Mouse (Mus musculus): ENCODE measurements at regions not wholly inside any gene's neighbourhood (a gene's known extent, or its start where the extent isn't known, plus 50 kb on each side); places are given as distances from the start of the nearest gene placed in this dataset.

GRCm38 (mm10) chr2:11037343-11037742, 134.6 kb upstream of the Prkcq start:
- H3K27me3 ChIP-seq (ENCODE audit: control insufficient read depth, insufficient read depth, low read length), result no peaks in the 10 kb centered on the region
- no peaks in the 10 kb centered on the region for H3K36me3 ChIP-seq (ENCODE audit: control insufficient read depth, insufficient read depth, low read length)
- H3K4me1 ChIP-seq (ENCODE audit: control insufficient read depth in 2 of 2, insufficient read depth in 2 of 2, low read length in 2 of 2), result no peaks in the 10 kb centered on the region
- H3K4me2 ChIP-seq (ENCODE audit: low read length), result no peak overlapping the region
- H3K27ac ChIP-seq (replicated peaks in 1 of 2; ENCODE audit: control insufficient read depth in 1 of 2, insufficient read depth in 1 of 2, low read depth in 2 of 2, low read length in 2 of 2), result no peak overlapping the region
- H3K9ac ChIP-seq (ENCODE audit: low read length), result no peak overlapping the region
- no peak for ATAC-seq (ENCODE audit: insufficient number of reproducible peaks, insufficient read depth, low FRiP score, low read depth)
- no peak overlapping the region for H3K4me3 ChIP-seq (ENCODE audit: control insufficient read depth in 1 of 2, insufficient read depth in 1 of 2, low read depth in 1 of 2, low read length in 2 of 2)
- no peaks in the 10 kb centered on the region for H3K9me3 ChIP-seq (ENCODE audit: control insufficient read depth, low read length)
- WGBS, result 71% methylated on average over 11 of the region's 11 CpGs

- H3K4me2 ChIP-seq (ENCODE audit: low read length), result no peak overlapping the region
- H3K27ac ChIP-seq (replicated peaks in 1 of 2; ENCODE audit: control insufficient read depth in 1 of 2, insufficient read depth in 1 of 2, low read depth in 2 of 2, low read length in 2 of 2), result no peak overlapping the region
- 78% methylated on average over 5 of the region's 5 CpGs for WGBS
- H3K36me3 ChIP-seq (ENCODE audit: control insufficient read depth, insufficient read depth, low read length), result no peaks in the 10 kb centered on the region
- ATAC-seq (ENCODE audit: insufficient number of reproducible peaks, insufficient read depth, low FRiP score, low read depth), result no peak
- H3K9ac ChIP-seq (ENCODE audit: low read length), result no peak overlapping the region
- no peaks in the 10 kb centered on the region for H3K27me3 ChIP-seq (ENCODE audit: control insufficient read depth, insufficient read depth, low read length)
- no peak overlapping the region for H3K4me3 ChIP-seq (ENCODE audit: control insufficient read depth in 1 of 2, insufficient read depth in 1 of 2, low read depth in 1 of 2, low read length in 2 of 2)
- H3K9me3 ChIP-seq (ENCODE audit: control insufficient read depth, low read length), result no peaks in the 10 kb centered on the region
- H3K4me1 ChIP-seq (ENCODE audit: control insufficient read depth in 2 of 2, insufficient read depth in 2 of 2, low read length in 2 of 2), result no peaks in the 10 kb centered on the region
These were observed 133.5 kb upstream of the Prkcq start for GRCm38 (mm10) chr2:11038440-11038839.

DNA sequence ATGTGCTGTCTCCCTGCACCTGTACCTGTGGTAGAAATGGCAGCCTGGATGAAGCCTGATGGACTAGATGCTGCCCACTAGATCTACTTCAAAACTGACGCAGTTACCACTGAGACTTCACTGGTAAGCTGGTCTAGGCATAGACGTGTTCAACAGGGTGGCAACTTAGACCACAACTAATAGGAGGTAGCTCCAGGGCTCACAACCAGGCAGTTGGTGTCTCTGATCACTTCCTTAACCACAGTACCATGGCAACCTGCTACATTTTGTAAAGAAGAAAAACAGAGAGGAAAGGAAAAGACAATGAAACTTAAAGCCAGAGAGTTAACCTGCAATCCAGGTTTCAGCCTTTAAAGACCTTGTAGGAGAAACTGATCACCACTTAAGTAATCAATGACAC, 131.9 kb upstream of the Prkcq start:
- 67% methylated on average over 2 of the region's 2 CpGs for WGBS
- no peak for ATAC-seq (ENCODE audit: insufficient number of reproducible peaks, insufficient read depth, low FRiP score, low read depth)
- Histone ChIP-seq H3K27ac (replicated peaks in 1 of 2; ENCODE audit: control insufficient read depth in 1 of 2, insufficient read depth in 1 of 2, low read depth in 2 of 2, low read length in 2 of 2) (no peak overlapping the region), H3K4me2 (ENCODE audit: low read length) (no peak overlapping the region), H3K9ac (ENCODE audit: low read length) (no peak overlapping the region), H3K4me3 (ENCODE audit: control insufficient read depth in 1 of 2, insufficient read depth in 1 of 2, low read depth in 1 of 2, low read length in 2 of 2) (no peak overlapping the region), H3K9me3 (ENCODE audit: control insufficient read depth, low read length) (no peaks in the 10 kb centered on the region), H3K27me3 (ENCODE audit: control insufficient read depth, insufficient read depth, low read length) (no peaks in the 10 kb centered on the region), H3K36me3 (ENCODE audit: control insufficient read depth, insufficient read depth, low read length) (no peaks in the 10 kb centered on the region), H3K4me1 (ENCODE audit: control insufficient read depth in 2 of 2, insufficient read depth in 2 of 2, low read length in 2 of 2) (no peaks in the 10 kb centered on the region)

DNA sequence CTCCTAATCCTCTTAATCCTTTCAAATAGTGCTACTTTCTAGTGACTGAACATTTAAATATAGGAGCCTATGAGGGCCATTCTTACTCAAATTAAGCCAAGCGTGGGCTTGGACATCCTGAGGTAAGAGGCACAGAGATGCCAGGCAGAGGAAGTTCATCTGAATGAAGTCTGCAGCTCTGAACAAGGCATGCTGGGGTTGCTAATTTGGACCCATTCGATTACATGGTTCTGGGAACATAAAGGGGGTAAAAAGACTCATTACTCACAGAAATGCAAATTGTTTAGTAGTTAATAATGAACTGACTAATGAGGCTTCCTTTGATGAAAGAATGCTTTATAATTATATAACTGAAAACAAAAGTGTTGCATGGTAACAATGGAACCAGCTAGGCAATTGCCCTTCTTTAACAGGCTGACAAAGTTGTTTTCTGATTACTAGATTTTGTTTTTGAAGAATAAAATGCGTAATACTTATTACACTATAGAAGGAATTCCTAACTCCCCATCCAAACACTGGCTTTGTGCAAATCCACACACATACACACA, 127.1 kb upstream of the Prkcq start:
- no peaks in the 10 kb centered on the region for H3K4me1 ChIP-seq (ENCODE audit: control insufficient read depth in 2 of 2, insufficient read depth in 2 of 2, low read length in 2 of 2)
- ATAC-seq (ENCODE audit: insufficient number of reproducible peaks, insufficient read depth, low FRiP score, low read depth), result no peak
- no peak overlapping the region for H3K4me3 ChIP-seq (ENCODE audit: control insufficient read depth in 1 of 2, insufficient read depth in 1 of 2, low read depth in 1 of 2, low read length in 2 of 2)
- H3K36me3 ChIP-seq (ENCODE audit: control insufficient read depth, insufficient read depth, low read length), result no peaks in the 10 kb centered on the region
- no peaks in the 10 kb centered on the region for H3K27me3 ChIP-seq (ENCODE audit: control insufficient read depth, insufficient read depth, low read length)
- H3K9ac ChIP-seq (ENCODE audit: low read length), result no peak overlapping the region
- no peak overlapping the region for H3K4me2 ChIP-seq (ENCODE audit: low read length)
- WGBS, result 78% methylated on average over 3 of the region's 3 CpGs
- H3K9me3 ChIP-seq (ENCODE audit: control insufficient read depth, low read length), result no peaks in the 10 kb centered on the region
- H3K27ac ChIP-seq (replicated peaks in 1 of 2; ENCODE audit: control insufficient read depth in 1 of 2, insufficient read depth in 1 of 2, low read depth in 2 of 2, low read length in 2 of 2), result no peak overlapping the region

DNA sequence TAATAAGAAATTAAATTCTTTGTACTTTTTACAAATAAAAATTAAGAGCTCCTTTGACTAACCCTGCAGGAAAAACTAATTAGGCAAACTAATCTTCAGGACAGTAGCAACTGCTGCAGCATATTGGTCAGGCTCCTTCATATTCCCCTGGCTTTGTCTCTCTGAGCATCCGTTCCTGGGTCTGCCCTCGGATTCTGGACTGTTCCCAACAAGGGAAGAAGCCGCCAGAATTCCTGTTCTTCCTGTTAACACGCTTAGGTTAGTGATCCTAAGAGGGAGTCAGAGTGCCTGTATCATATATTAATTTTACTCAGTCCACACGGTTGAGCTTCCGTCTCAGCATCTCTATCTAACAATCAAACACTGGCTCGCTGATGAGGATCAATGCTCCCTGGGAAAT, 120.3 kb upstream of the Prkcq start:
- no peak overlapping the region for H3K27ac ChIP-seq (replicated peaks in 1 of 2; ENCODE audit: control insufficient read depth in 1 of 2, insufficient read depth in 1 of 2, low read depth in 2 of 2, low read length in 2 of 2)

GRCm38 (mm10) chr2:11059731-11060425, 112.0 kb upstream of the Prkcq start:
- peaks cover 4% of the 10 kb centered on the region; the same call in 1 of the 2 replicates for H3K27me3 ChIP-seq (ENCODE audit: control insufficient read depth, insufficient read depth, low read length)
- H3K4me1 ChIP-seq (ENCODE audit: control insufficient read depth in 2 of 2, insufficient read depth in 2 of 2, low read length in 2 of 2), result no peaks in the 10 kb centered on the region
- no peak overlapping the region for H3K4me2 ChIP-seq (ENCODE audit: low read length)
- no peak overlapping the region for H3K9ac ChIP-seq (ENCODE audit: low read length)
- H3K36me3 ChIP-seq (ENCODE audit: control insufficient read depth, insufficient read depth, low read length), result no peaks in the 10 kb centered on the region
- no peaks in the 10 kb centered on the region for H3K9me3 ChIP-seq (ENCODE audit: control insufficient read depth, low read length)
- no peak overlapping the region for H3K27ac ChIP-seq (replicated peaks in 1 of 2; ENCODE audit: control insufficient read depth in 1 of 2, insufficient read depth in 1 of 2, low read depth in 2 of 2, low read length in 2 of 2)
- no peak for ATAC-seq (ENCODE audit: insufficient number of reproducible peaks, insufficient read depth, low FRiP score, low read depth)
- 26% methylated on average over 9 of the region's 9 CpGs for WGBS
- no peak overlapping the region for H3K4me3 ChIP-seq (ENCODE audit: control insufficient read depth in 1 of 2, insufficient read depth in 1 of 2, low read depth in 1 of 2, low read length in 2 of 2)

More for the DNA sequence above, 120.3 kb upstream of the Prkcq start:
- H3K4me1 ChIP-seq (ENCODE audit: control insufficient read depth in 2 of 2, insufficient read depth in 2 of 2, low read length in 2 of 2), result no peaks in the 10 kb centered on the region
- no peak for ATAC-seq (ENCODE audit: insufficient number of reproducible peaks, insufficient read depth, low FRiP score, low read depth)
- no peaks in the 10 kb centered on the region for H3K9me3 ChIP-seq (ENCODE audit: control insufficient read depth, low read length)
- H3K36me3 ChIP-seq (ENCODE audit: control insufficient read depth, insufficient read depth, low read length), result no peaks in the 10 kb centered on the region
- H3K27me3 ChIP-seq (ENCODE audit: control insufficient read depth, insufficient read depth, low read length), result no peaks in the 10 kb centered on the region
- no peak overlapping the region for H3K4me2 ChIP-seq (ENCODE audit: low read length)
- 77% methylated on average over 7 of the region's 7 CpGs for WGBS
- H3K4me3 ChIP-seq (ENCODE audit: control insufficient read depth in 1 of 2, insufficient read depth in 1 of 2, low read depth in 1 of 2, low read length in 2 of 2), result no peak overlapping the region
- H3K9ac ChIP-seq (ENCODE audit: low read length), result no peak overlapping the region

- H3K36me3 ChIP-seq (ENCODE audit: control insufficient read depth, insufficient read depth, low read length), result no peaks in the 10 kb centered on the region
- no peaks in the 10 kb centered on the region for H3K4me1 ChIP-seq (ENCODE audit: control insufficient read depth in 2 of 2, insufficient read depth in 2 of 2, low read length in 2 of 2)
- H3K27me3 ChIP-seq (ENCODE audit: control insufficient read depth, insufficient read depth, low read length), result no peaks in the 10 kb centered on the region
- H3K9ac ChIP-seq (ENCODE audit: low read length), result no peak overlapping the region
- no peak overlapping the region for H3K27ac ChIP-seq (replicated peaks in 1 of 2; ENCODE audit: control insufficient read depth in 1 of 2, insufficient read depth in 1 of 2, low read depth in 2 of 2, low read length in 2 of 2)
- WGBS, result 75% methylated on average over 4 of the region's 4 CpGs
- H3K4me2 ChIP-seq (ENCODE audit: low read length), result no peak overlapping the region
- no peaks in the 10 kb centered on the region for H3K9me3 ChIP-seq (ENCODE audit: control insufficient read depth, low read length)
- no peak overlapping the region for H3K4me3 ChIP-seq (ENCODE audit: control insufficient read depth in 1 of 2, insufficient read depth in 1 of 2, low read depth in 1 of 2, low read length in 2 of 2)
- ATAC-seq (ENCODE audit: insufficient number of reproducible peaks, insufficient read depth, low FRiP score, low read depth), result no peak
These were observed 104.5 kb upstream of the Prkcq start for GRCm38 (mm10) chr2:11067384-11067783.

- Histone ChIP-seq H3K4me1 (ENCODE audit: control insufficient read depth in 2 of 2, insufficient read depth in 2 of 2, low read length in 2 of 2) (no peaks in the 10 kb centered on the region), H3K27ac (replicated peaks in 1 of 2; ENCODE audit: control insufficient read depth in 1 of 2, insufficient read depth in 1 of 2, low read depth in 2 of 2, low read length in 2 of 2) (no peak overlapping the region), H3K36me3 (ENCODE audit: control insufficient read depth, insufficient read depth, low read length) (no peaks in the 10 kb centered on the region), H3K27me3 (ENCODE audit: control insufficient read depth, insufficient read depth, low read length) (no peaks in the 10 kb centered on the region), H3K9ac (ENCODE audit: low read length) (no peak overlapping the region), H3K9me3 (ENCODE audit: control insufficient read depth, low read length) (no peaks in the 10 kb centered on the region), H3K4me3 (ENCODE audit: control insufficient read depth in 1 of 2, insufficient read depth in 1 of 2, low read depth in 1 of 2, low read length in 2 of 2) (no peak overlapping the region), H3K4me2 (ENCODE audit: low read length) (no peak overlapping the region)
- WGBS, result 75% methylated on average over 3 of the region's 3 CpGs
- ATAC-seq (ENCODE audit: insufficient number of reproducible peaks, insufficient read depth, low FRiP score, low read depth), result no peak
These were observed 88.4 kb upstream of the Prkcq start for GRCm38 (mm10) chr2:11083536-11083935.
